In genomic region chrX:157730622-157731341, GRCm38 (mm10) we compare ENCODE assay signal across 9 mouse cellular contexts. TPM values are rescaled to one million over a fixed set of nuclear protein-coding genes. Genes with fewer than 3 reads are reported as not detected.
A peak's percentile ranks its signal among the peaks of the same experiment; 100 is the strongest.
DNase-seq lines count a peak whose midpoint lies in the region.
"Had no signal": no experiment of that assay in that cellular context is flagged by ENCODE, and none has a peak within 500 bp of the region (broad histone marks: within the 10 kb centered on the region; RNA-seq: fewer than 3 reads in every experiment).

No protein-coding gene starts in this region.

- intact Hi-C loops in left cerebral cortex, postnatal 4 days (cut with DNase I), result loop anchor here (5.0 kb wide), 1 partner anchor 1192 kb away; no protein-coding TSS in a partner anchor

- peak; percentile 5 for DNase-seq in MN1 (ENCODE audit: low spot score)
- peak; percentile 13 for DNase-seq in cerebellum, adult 11 months
- peak; percentile 10 to 40 for DNase-seq in frontal cortex, postnatal 14 days (ENCODE audit: low spot score in 2 of 2)
- DNase-seq in left cerebral cortex, postnatal 4 days, result peak; percentile 37
- DNase-seq in gastrocnemius, postnatal 25 days, result no peak
- DNase-seq in embryo, embryonic 10 days (ENCODE audit: low spot score), result no peak
- DNase-seq in lung, postnatal 10 days, result no peak
- DNase-seq in urinary bladder, postnatal 4 days (ENCODE audit: low spot score in 2 of 2), result no peak

RNA-seq across cellular contexts. Expression of gene Smpx, which starts 32.1 kb away (rescaled TPM):
- not detected for total RNA-seq in left cerebral cortex, postnatal 4 days (2021)
- 100 to 1,000 TPM; 316 to 397 TPM for total RNA-seq in gastrocnemius, postnatal 25 days (2021)
- total RNA-seq: G1E had no signal

Comparison
In these comparisons a context has a peak if more than half of its experiments do, and no peak if none do; other contexts are left out.
1. DNase-seq: peak in MN1 (single experiment), cerebellum, adult 11 months (single experiment), frontal cortex, postnatal 14 days (2 of 2) and left cerebral cortex, postnatal 4 days (single experiment); none in gastrocnemius, postnatal 25 days (single experiment), embryo, embryonic 10 days (single experiment), lung, postnatal 10 days (single experiment) and urinary bladder, postnatal 4 days (0 of 2).
2. RNA of gene Smpx, which starts 32.1 kb away (total RNA-seq): 316 to 397 TPM in gastrocnemius, postnatal 25 days; not detected in left cerebral cortex, postnatal 4 days; every median in the first group is over 100 times any median in the second.